Mouse (Mus musculus): ENCODE data around the gene Syne4.
A peak's percentile ranks its signal among the peaks of the same experiment; 100 is the strongest.

Gene Syne4

DNA sequence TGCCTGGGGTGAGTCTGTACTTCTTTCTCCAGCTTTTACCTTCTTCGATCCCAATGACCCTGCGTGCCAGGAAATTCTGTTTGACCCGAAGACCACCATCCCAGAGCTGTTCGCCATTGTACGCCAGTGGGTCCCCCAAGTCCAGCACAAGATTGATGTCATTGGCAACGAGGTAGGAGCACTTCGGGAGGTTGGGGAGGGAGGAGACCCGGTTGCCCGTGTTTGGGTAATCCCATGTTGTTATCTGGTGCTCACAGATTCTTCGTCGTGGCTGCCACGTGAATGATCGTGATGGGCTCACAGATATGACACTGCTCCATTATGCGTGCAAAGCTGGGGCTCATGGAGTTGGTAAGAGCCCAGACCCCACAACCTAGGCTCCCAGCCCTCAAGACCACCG lies 17.8 kb upstream of the Syne4 start:
- no peak for DNase-seq

DNA sequence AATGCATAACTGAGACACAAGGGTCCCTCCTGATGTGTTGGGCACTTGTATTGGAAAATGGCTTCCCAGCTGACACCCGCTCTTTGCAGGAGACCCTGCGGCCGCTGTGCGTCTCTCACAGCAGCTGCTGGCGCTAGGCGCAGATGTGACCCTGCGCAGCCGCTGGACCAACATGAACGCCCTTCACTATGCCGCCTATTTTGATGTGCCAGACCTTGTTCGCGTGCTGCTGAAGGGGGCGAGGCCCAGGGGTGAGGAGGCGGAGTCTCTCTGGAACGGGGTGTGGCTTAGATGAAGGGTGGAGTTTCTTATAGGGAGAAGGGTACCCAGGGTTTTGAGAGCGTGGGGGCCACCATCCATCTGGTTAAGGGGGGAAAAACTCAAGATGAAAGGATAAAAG lies 17.3 kb upstream of the Syne4 start:
- no peak for DNase-seq

DNA sequence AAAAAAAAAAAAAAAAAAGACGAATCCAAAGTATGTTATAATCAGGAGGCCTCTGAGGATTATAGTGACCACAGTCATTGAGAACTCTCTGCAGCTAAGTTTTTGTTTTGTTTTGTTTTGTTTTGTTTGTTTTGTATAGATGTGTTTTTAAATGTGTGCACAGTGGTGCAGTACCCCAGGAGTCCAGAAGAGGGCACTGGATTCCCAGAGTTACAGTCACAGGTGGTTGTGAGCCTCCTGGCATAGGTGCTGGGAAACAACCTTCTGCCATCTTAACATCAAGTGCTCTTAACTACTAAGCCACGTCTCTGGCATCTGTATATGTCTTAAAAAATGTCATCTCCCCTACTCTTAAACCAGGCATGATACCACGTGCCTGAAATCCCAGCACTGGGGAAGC lies 13.7 kb upstream of the Syne4 start:
- DNase-seq, result no peak

DNA sequence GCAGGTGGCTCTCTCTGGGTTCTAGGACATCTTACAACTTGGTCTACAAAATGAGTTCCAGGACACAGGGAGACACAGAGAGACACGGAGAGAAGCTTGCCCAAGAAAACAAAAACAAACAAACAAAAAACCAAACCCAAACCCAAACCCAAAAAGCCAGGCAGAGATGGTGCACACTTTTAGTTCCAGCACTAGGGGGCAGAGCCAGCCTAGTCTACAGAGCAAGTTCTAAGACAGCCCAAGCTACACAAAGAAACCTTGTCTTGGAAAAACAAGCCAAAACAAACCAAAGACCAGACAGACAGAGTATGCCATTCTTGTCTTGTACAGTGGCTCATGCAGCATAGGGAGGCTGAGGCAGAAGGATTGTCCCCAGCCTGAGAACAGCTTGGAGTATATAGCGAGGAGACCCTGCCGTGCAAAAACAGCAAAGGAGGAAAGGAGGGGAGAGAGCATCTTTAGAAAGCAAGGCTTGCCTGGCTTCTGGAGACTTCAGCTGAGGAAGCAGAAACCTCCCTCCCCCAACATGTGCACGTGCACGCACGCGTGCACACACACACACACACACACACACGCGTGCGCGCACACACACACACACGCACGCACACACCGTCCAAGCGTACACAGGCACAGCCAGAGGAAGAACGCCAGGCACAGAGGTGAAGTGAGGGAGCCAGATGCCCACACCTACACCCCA lies 8.4 kb upstream of the Syne4 start:
- DNase-seq, result no peak

DNA sequence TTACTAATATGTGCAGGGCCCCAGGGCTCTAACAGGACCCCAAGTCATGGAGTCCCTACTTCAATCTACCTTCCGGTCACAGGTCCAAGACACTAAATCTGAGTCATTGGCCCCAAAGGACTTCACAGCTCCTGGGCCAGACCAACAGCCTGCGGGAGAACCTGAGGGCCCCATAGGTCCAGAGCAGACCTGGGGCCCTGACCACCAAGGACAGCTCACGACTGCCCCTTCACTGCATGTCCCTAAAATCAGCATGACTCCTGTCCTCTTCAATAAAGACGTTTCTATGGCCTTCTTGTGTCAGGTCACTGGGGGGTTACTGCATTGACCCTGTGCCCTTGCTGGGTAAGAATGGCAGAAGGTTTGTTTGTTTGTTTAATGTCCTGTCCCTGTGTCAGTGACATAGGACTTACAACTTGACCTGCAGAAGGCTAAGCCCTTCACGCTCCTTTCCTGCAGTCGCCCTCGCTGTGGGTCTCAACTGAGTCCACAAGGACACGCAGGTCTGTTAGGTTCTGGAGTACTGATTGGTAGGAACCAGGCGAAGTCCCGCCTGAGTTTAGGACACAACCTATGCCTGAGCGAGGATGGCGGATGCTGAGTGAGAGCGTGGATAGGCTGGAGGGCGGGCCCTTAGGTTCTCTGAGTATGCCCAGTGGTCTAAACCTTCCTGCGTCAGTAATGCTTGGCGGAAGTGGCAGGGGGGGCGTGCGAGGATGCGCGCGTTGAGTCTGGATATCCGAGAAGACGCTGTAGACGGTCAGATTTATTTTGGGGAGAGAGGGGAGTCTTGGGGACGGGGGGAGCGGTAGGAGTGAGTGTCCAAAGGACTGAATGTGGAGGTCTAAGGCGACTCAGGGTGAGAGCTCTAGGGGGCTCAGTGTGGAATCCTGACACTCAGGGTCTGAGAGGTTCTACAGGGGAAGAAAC lies 6.3 kb upstream of the Syne4 start, which contains the start of gene Alkbh6:
Alkbh6 (plus strand) TSS at position 642 of the 930 bp plus-strand sequence.
- peak; percentile 94 to 96 for DNase-seq

DNA sequence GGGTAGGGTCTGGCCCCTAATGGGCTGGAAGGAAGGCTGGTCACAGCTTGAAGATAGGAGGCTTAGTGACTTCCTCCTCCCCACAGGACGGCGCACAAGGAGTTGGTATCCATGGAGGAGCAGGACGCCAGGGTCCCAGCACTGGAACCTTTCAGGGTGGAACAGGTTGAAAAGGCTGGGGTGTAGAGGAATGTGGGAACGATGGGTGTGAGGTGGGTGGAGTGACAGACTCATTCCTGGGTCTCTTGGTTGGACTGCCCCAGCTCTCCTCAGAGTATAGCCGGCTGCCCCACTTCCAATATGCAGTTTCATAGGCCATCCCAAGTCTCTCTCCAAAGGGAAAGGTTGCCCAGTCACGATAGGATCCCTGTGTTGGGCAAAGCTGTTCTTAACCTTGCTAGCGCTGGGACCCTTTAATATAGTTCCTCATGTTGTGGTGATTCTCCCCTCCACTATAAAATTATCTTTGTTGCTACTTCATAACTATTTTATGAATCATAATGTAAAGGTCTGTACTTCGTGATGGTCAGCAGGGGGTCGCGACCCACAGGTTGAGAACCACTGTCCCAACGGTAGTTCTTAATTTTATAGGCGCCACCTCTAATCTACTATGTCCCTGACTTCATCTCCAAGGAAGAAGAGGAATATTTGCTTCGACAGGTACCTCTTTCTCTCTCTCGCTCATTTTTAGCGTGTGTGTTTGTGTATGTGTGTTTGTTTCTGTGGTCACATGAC lies 5.0 kb upstream of the Syne4 start:
- no peak for DNase-seq

DNA sequence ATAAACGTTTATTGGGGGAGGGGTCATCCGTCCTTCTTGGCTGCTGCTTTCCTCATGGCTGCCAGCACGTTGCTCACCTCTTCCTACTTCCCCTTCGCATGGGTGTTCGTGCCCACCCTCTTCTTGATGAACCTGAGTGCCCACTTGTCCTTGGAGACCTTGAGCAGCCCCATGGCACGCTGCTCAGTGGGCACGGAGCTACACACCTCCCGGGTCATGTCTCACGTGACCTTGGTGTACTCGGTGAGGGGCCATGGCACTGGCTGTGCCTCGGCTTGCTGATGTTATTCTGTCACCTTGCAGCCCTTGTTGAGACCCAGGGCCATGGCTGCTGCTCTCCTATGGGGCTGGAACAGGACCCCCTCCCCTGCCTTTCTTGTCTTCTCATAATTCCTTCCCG lies 4.5 kb upstream of the Syne4 start:
- no peak for DNase-seq

DNA sequence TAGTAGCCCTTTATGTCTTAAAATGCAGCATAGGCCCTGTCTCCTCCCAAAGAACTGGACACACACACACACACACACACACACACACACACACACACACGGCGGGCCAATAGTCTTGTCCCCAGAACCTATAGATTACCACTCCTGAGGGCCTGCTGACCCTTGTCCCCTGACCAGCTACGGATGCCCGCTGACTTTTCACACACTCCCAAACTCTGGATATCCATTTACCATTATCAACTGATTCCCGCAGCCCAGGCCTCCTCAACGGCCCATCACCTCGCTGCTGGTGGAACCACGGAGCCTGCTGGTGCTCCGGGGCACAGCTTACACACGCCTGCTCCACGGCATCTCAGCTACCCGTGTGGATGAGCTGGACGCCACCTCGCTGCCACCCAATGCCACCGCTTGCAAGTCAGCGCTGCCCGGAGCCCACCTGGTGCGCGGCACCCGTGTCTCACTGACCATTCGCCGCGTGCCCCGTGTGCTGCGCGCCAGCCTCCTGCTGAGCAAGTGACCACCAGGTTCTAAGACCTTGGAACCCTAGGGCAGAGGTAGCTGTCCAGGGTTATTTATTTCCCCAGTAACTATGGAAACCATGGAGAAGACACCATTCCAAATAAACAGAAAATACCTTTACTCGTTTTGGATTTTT lies 814 bp upstream of the Syne4 start:
- no peak for DNase-seq

DNA sequence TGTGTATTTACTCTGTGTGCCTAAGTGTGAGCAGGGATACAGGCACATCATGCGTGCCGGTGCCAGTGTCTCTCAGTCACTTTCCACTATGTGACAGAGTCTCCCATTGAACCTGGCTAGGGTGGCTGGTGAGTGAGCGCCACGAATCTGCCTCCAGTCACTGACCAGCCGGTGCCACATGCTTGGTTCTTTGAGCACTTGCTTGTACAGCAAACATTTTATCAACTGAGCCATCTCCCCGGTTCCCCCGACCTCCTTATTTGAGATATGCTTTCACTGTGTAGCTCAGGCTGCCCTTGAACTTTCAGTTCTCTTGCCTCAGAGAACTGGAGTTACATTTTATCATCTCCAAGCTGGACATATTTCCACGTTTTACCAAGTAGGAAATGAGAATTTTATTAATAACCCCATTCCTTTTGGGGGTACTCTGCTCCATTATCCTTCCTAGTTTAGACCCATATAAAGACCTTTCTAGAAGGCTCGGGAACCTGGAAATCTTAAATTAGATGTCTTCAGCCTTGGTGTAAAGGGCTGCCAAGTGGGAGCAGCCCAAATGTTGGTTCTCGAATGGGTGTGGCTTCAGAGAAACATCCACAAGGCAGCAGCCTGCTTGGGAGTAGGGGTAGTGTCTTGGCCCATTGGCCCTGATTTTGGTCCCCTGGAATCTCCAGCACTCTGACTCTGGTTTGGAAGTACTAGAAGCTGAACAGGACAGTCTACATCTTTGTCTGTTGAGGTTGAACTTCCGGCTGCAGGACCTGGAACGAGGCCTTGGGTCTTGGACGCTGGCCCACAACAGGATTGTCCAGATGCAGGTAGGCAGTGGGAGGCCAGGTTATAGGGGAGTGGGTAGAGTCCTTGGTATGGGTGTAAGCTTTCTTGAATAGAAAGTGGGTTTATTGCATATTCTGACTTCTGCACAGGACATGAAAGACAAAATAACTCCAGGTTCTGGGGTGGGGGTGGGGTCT lies 1.2 kb downstream of the Syne4 start:
- DNase-seq, result no peak

DNA sequence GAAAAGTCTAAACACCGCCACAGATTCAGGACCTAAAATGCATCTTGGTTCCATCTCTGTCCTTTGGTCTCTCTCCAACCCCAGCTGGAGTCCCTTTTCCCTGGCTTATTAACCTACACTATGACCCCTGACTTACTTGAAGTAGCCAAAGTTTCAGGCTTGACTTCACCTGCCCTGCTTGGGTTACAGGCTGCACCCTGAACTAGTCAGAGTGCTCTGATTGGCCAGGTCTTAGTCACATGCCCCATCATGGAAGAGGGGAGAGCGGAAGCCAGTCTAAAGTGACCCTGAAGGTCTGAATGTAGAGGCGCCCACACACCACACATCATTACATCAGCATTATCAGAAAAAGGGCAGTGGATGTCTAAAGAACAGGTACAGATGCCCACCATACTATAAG lies 3.5 kb downstream of the Syne4 start:
- no peak for DNase-seq

DNA sequence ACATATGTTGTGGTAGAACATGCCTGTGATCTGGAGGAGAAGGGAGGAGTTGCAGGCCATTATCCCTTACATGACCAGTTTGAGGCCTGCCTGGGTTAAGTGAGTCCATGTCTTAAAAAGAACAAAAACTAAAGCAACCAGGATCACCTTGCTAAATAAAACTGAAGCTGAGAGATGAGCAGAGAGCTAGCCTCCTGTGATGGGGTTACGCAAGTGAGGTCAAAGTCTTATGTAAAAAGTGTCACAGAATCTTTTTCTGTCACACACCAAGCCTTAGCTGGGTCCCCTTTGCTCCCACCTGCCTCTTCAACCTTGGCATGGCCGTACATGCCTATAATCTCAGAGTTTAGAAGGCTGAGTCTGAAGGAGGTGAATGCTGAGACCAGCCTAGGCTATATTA lies 6.3 kb downstream of the Syne4 start:
- no peak for DNase-seq

DNA sequence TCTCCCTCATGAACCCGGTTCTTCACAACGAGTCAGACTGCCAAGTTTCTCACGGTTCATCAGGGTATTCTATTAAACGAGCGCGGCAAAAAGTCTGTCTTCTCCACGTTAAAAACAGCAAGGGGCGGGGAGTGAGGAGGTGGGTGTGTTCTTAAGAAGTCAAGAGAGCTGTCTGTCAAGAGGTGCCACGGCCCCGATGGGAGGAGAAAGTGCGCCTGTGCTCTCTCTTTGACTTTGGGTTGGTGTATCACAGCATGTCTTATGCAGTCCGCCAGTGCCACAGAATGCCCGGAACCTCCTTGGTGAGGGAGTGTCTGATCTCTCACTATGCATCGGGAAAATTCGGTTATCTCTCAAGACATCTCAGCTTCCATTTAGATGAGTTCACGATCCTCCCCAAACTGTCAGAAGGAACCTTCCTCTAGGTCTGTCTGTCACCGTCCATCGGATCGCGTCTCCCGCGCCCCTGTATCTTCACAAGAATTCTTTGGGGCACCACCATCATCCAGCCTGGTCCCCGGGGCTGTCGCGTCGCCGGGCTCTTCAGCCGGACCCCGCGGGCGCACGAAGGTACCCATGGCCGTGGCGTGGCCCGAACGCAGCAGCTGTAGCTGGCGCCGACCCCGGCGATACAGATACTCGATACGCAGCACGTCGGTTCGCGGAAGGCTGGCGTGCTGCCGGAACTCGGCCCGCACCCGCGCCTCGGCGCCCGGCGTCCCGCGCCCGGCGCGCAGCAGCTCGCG lies 7.1 kb downstream of the Syne4 start, which contains the start of gene E130208F15Rik:
E130208F15Rik (plus strand) TSS at position 202 of the 746 bp plus-strand sequence.
- DNase-seq, result peak; percentile 78 to 83

DNA sequence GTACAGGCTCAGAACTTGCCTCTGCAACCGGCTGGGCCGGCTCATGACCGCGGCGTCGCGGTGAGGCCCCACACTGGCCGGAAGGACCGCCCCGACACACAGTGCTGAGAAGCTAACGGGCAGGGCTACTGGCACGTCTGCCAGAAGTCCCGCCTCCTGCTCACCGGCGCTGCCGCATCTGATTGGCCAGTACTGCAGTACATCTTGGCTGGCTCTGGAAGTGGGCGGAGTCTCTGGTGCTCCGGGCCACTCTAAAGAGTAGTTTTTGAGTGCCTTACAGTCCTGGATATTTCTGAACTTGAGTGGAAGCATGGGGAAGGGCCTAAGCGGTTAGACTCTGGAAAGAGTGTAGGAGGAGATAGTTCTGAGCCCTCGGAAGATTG lies 7.7 kb downstream of the Syne4 start:
- peak; percentile 98 to 99 for DNase-seq

DNA sequence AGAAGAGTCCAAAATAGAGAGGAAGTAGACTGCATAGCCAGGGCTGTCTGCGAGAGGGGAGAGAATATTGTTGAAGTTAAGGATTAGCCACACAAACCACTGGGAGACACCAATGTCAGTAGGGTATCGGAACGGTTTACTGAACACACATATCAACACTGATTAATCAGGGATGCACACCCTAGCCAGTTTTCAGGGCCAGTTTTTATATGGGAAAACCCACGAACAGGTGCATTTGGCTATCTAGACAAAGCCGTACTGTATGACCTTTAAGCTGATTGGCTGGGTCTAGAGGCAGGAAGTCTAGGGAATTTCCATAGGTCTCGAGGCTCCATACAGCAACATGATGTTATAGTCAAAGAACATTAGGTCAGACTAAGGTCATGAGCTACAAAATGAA lies 8.3 kb downstream of the Syne4 start:
- no peak for DNase-seq

DNA sequence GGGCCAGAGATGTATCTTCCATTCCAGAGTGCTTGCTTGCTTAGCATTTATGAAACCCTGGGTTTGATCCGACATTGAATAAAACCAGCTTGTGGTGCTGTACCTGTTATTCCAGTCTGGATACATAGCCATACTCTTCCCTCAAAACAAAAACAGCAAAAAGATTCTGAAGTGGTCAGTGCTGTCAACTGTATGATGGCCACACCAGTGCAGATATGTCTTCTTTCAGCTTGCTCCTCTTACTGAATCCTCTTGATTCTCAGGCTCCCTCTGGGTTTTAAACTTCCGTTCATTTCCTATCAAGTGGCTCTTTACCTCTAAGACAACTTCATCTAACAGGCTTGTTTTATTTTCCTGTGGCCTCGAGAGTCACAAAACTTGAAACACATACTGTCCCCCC lies 9.2 kb downstream of the Syne4 start, which contains the start of gene Sdhaf1:
Sdhaf1 (minus strand) TSS at position 101 of the 400 bp plus-strand sequence.
- DNase-seq, result no peak

DNA sequence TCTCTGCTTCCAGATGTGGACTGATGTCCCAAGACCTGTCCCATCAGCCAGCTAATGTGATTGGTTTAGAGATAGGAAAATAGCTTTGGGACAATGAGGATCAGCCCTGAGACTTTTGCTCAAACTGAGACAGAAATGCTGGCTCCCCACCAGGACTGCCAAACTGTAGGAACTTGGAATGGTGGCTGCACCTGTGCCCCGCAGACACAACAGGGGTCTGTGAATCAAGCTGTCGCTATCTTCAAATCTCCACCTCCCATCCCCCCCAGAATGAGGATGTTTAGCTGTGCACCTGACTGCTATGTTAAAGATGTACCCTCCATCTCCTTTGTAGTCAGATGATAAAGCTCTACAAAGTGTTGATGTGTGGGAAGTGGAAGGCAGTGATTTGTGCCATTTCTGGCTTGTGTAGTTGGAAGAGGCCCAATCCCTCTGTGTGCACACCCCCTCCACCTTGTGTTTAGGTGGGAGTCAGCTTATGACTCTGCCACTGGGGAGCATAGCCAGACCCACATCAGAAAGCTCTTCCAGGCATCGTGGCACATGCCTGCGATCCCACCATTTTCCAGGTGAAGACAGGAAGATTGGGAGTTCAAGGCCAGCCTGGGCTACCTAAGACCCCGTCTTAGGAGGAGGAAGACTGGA lies 9.8 kb downstream of the Syne4 start:
- DNase-seq, result no peak

DNA sequence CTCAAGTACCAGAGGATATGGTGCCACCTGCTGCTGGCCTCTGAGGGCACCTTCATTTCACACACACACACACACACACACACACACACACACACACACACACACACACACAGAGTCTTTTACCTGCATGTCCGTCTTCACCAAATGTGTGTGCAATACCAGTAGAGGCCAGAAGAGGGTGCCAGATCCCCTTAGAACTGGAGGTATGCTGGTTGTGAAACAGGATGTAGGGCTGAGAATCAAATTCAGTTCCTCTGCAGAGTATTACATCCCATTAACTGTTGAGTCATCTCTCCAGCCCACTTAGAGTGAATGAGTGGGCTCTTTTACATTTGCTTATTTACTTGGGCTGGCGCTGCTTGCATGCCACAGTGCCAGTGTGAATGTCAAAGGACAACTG lies 10.8 kb downstream of the Syne4 start:
- DNase-seq, result peak in 1 of 2 experiments; percentile 68

DNA sequence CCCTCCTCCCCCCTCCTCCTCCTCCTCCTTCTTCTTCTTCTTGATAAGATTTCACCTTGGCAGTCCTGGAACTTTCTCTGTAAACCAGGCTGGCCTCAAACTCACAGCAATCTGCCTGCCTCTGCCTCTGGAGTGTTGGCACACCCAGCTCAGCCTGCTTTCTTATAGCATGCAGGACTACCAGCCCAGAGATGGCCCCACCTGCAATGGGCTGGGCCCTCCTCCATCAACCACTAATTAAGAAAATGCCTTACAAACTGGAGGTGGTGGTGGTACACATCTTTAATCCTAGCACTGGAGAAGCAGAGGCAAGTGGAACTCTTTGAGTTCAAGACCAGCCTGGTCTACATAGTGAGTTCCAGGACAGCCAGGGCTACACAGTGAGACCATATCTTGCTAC lies 11.8 kb downstream of the Syne4 start:
- no peak for DNase-seq

DNA sequence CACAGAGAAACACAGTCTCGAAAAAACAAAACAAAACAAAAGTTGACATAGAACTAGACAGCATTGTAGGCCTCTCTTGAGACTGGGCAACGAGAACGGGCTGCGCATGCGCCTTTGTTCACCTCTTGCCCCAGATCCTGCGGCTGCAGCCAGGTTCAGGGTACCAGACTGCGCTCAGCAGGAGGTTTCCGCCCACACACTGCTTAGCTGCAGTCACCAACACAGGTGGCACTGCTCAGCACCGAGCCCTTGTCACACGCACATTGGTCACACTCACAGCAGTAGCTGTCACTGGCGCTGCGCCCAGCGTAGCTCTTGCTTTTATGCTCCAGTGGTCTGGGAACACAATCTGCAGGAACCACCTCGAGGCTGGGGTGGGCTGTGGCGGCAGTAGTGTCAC lies 12.5 kb downstream of the Syne4 start:
- peak; percentile 47 to 85 for DNase-seq

DNA sequence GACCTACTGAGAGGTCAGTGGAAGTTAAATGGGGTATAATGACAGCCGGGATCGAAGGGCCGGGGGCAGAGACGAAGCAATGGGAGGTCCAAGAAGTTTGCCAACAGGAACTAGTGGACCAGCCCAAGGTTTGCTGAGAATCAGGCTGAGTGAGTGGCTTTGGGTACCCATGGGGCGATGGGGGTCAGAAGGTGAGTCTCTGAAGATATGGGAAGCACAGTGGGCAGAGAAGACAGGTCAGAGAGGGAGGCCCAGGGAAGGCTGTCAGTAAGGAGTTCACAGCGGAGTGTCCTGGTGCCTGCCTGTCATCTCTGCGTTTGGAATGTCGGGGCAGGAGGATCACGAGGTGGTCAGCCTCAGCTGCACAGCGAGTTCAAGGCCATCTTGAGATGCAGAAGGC lies 13.8 kb downstream of the Syne4 start:
- no peak for DNase-seq

Data from lung, postnatal 4 days (tissue).